Mouse (Mus musculus) kidney, adult 9 months (tissue): ENCODE data around the gene Olfr525.
A peak's percentile ranks its signal among the peaks of the same experiment; 100 is the strongest.

Experiments
- DNase-seq: peaks from one replicate; pipeline ENCODE4 v3.0.0; 2022

The Olfr525 gene

GRCm38 (mm10) chr7:140320558-140320957 is at the start of gene Olfr525:
Gene Olfr525, plus strand, starts transcription at chr7:140320858.
- no peak for DNase-seq

- no peak for DNase-seq
Measured at GRCm38 (mm10) chr7:140295746-140296145, 24.9 kb upstream of the Olfr525 start.

- no peak for DNase-seq
Measured at GRCm38 (mm10) chr7:140296876-140297275, 23.8 kb upstream of the Olfr525 start.

DNA sequence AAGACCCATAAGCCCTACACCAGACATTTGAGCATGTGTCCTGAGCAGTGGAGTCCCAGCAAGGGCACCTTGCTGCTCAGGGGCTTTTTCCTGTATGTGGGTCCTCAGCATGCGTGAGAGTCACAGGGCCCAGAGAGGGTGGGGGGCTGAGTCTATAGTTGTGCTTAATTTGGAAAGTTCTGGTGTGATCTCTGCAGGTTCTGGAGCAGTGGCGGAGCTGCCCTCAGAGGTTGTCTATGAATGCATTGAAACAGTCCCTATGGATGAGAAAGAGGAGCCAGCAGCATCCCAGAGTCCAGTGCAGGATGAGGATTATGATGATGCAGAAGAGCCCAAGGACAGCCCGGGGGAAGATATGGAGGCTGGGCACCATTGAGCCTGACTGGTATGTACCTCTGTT is 21.2 kb upstream of the Olfr525 start:
- DNase-seq, result no peak

- peak; percentile 79 for DNase-seq
Measured at GRCm38 (mm10) chr7:140319861-140320385, 735 bp upstream of the Olfr525 start.

- DNase-seq, result no peak
Measured at GRCm38 (mm10) chr7:140321135-140321534, 477 bp downstream of the Olfr525 start.

- DNase-seq, result no peak
Measured at GRCm38 (mm10) chr7:140329766-140330304, 9.2 kb downstream of the Olfr525 start.

DNA sequence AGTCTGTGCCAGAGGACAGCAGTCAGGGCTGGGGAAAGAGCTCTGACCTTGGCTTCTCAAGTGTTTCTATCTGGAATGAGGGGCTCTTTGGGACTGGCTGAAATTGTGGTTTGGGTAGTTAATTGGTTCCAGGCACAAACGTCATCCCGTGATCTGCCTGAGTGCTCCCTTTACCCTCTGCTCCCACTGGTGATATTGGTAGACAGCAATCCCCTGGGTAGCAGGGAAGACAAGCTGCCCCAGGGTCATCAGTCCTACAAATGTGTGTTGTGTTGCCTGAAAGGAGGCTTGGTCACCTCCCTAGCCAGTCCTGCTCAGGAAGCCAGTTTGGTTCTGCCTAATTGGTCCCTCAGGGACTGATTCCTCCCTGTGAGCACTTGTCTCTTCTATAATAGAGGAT is 13.1 kb downstream of the Olfr525 start, which contains the start of gene Olfr527:
Gene Olfr527 (plus strand): TSS at position 301 of the 400 bp plus-strand sequence.
- DNase-seq, result no peak

DNA sequence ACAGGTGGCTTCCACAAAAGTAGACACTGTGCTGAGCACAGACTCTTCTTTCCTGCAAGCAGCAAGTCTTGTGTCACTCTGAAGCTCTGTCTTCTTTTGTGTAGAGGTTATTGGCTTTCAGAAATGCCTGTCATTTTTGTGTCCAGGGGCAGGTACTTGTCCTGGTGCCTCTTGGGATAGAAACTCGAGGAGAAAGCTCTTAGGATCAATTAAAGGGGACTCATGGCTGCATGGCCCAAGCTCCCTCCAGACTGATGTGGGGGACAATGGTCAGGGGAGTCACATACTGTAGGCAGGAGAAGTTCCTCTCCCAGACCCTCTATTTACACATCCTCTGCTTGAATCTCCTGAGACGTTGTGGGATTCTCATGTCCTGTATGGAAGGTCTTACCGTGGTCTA is 40.9 kb downstream of the Olfr525 start, which contains the start of gene Olfr60:
Gene Olfr60 (minus strand): TSS at position 101 of the 400 bp plus-strand sequence.
- no peak for DNase-seq

- no peak for DNase-seq
Measured at GRCm38 (mm10) chr7:140374300-140374699, 53.6 kb downstream of the Olfr525 start.

DNA sequence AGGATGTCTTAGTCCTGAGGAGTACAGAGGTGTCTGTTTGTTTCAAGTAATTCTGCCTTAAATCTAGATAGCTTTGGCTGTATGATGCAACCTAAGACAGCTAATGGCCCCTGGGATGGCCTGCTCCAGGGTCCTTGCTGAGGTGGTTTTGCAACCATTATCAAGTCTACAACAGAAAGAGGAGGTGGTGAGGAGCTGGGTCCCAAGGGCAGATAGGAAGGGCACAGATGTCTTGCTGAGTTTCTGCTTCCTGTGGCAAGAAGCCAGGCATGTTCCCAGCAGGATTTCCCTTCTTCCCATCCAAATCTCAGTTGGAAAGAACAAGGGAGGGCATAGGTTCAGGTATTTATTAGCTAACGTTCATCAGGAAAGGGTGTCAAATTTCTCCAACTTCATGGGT is 55.6 kb downstream of the Olfr525 start, which contains the start of gene Olfr530:
Gene Olfr530 (minus strand): TSS at position 101 of the 400 bp plus-strand sequence.
- DNase-seq, result no peak

GRCm38 (mm10) chr7:140376911-140377310 is 56.3 kb downstream of the Olfr525 start:
- no peak for DNase-seq
